Mouse (Mus musculus): ENCODE results near the gene Adamts20.
A peak's percentile ranks its signal among the peaks of the same experiment; 100 is the strongest.

Adamts20 gene

DNA sequence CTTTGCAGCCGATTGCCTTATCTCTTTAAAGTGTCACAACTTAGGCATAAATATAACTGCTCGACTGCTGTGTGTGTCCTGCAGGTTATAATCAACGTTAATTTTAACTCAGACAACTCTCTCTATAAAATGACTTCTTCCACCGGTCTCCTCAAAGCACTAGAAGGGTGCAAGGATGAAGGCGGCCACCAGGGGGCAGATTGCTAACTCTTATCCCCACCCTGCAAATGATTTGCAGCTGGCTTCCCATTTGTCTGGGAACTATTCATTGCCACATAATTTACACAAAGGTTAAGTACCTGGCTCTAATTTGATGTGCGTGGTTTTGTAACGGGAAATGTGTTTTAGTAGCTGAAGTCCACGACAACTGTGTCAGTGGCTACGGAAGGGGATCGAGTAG lies 122.9 kb downstream of the Adamts20 start:
- DNase-seq (ENCODE audit: low spot score), result peak; percentile 55

DNA sequence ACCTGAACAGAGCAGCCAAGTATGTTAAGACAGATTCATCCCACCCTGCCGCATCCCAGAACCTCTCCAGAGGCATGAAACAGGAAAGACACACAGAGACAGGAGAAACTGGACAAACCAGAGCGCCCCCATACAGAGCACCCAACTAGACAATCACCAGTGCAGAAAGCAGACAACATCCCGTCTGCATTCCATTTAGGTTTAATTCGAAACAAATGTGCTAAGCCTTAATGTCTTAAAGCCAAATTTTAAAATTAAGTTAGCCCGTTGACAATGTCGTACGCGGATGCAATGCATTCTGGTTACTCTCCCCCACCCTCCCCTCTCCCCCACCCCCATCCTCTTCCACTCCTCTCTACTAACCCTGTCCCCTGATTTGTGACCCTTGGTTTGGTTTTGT lies 126.2 kb downstream of the Adamts20 start:
- DNase-seq (ENCODE audit: low spot score), result no peak

DNA sequence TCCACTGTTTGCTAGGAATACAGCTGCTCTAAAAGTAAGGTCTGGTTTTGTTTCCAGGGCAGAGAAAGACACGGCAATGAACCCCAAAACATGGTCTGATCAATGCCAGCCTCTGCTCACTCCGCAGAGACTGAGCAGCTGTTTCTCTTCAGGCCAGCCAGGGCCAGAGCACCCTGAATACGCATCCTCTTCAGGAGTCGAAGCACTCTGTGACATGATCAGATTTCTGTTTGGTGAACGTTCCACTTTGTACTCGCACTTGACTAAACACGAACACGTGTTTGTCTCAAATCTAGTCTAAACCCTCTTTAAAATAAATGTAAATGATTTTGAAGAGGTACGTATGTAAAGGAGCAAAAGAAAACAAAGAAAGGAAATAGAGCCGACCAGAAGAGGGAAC lies 130.6 kb downstream of the Adamts20 start:
- DNase-seq (ENCODE audit: low spot score), result no peak

DNA sequence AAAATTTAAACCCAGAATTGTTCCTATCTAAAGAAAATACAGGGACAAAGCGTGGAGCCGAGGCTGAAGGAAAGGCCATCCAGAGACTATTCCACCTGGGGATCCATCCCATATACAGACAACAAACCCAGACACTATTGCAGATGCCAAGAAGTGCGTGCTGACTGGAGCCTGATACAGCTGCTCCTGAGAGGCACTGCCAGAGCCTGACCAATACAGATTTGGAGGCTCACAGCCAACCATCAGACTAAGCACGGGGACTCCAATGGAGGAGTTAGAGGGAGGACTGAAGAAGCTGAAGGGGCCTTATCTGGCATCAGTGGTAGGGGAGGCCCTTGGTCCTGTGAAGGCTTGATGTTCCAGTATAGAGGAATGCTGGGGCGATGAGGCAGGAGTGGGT lies 138.6 kb downstream of the Adamts20 start:
- no peak for DNase-seq (ENCODE audit: low spot score)

DNA sequence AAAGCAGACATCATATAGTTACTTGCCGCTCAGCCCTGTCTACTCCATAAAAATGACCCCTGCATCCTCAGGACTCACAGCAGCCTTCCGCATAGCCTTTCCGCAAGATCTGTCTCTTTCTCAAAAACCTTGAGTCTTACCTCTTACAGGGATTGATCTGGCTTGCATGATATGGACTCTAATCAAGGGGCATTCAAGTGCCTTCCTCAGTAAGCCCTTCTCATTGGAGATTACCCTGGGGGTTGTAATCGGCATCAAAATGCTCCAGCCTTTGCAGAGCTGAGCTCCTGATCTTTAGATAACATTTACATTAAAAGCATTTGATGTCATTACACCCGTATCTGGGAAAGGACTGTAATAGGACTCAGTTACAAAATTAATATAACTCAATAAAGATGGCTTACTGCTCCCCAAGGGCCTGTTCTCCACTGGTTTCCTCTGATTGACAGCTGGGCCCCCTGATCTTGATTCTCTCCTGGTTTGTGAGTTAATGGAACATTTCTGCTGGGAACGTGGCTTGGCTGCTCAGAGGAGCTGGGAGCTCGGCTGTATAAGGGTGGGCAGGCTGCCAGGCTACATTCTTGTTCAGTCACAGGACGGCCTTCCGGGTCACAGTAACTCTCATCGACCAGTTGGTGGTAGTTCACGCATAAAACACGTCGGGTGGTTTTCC lies 139.6 kb downstream of the Adamts20 start:
- DNase-seq (ENCODE audit: low spot score), result peak; percentile 5

DNA sequence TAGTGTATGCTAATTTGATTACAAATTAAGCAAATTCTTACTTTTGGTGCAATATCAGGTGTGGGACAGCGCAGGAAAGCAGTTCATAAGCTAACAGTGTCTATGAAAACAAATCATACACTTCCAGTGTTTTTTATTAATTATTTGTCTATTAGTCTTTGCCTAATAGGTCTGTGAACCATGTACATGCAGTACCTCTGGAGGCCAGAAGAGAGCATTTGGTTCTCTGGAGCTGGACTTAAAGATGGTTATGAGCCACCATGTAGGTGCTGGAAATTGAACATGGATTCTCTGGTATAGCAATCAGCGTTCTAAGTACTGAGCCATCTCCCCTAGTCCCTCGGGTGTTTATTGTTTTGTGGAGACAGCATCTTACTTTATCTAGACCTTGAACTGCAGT lies 149.0 kb downstream of the Adamts20 start:
- no peak for DNase-seq (ENCODE audit: low spot score)

GRCm38 (mm10) chr15:94309689-94310088 lies 155.5 kb downstream of the Adamts20 start:
- no peak for DNase-seq (ENCODE audit: low spot score)

- no peak for DNase-seq (ENCODE audit: low spot score)
These were observed 157.3 kb downstream of the Adamts20 start for GRCm38 (mm10) chr15:94307888-94308287.

DNA sequence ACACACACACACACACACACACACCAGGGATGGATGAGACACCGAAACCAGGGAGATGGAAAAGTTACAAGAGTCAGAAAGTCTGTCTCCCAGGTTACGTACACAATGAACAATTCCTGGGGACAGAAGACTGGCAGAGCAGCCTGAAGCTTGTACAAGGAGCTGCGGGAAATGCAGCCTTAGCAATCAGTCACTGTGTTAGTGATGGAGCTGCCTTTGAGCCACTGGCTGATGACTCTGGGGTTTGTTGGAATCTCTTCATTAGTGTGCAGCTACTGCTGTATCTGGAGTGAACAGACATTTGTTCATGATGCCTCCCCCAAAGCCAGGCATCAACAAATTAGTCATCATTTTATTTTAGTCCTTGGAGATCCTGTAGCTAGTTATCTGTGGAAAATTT lies 162.1 kb downstream of the Adamts20 start:
- no peak for DNase-seq (ENCODE audit: low spot score)

DNA sequence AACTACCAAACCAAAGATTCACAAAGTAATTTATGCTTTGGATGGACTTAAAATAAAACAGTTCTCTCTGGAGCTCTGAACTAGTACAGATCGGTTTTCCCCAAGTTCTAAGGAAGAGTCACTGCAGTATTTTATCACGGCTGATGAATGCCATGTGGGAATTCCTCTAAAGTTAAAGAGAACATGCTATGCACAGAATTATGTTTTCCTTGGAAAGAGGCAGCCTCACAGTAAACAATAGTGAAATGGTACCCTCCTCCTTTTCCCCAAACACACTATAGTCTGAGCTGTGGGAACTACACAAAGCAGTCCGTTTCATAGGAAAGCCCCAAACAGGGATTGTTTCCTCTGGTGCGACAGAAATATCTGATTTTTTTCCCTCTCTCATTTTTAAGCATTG lies 171.1 kb downstream of the Adamts20 start:
- DNase-seq (ENCODE audit: low spot score), result no peak

DNA sequence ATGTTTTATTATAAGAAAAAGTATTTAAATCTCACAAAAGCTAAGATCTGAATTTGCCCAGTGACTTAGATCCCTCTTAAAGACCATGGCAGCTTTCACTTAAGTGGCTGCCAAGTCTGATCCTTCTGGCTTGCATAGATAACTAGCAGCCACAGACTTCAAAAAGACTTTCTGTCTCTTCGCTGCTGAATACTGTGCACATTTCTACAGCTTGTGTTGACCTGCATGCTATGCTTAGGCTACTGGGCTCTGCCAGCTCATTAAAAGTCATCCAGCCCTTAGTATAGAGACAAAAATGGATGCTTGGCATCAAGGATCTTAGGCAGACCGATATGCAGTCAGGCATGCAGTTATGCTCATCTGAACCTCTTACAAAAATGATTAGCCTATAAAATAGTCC lies 177.2 kb downstream of the Adamts20 start:
- no peak for DNase-seq (ENCODE audit: low spot score)

DNA sequence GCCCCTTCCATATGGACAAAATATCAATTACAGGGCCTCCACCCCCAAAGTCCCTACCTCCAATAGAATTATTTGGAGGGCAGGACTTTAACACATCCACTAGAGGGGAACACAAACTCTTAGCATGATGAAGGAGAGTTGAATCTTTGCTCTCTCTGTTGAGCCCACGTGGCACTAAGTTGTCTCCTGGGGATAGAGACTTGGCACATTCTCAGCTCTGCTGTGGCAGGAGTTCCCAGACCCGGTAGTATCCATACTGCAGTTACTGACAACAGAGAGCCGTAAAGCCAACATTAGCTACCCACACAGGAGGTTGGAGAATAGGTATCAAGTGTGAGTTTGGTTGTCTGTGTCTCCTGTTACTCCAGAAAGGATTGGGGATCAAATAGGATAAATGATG lies 177.7 kb downstream of the Adamts20 start:
- no peak for DNase-seq (ENCODE audit: low spot score)

GRCm38 (mm10) chr15:94276418-94276817 lies 188.8 kb downstream of the Adamts20 start:
- DNase-seq (ENCODE audit: low spot score), result no peak

DNA sequence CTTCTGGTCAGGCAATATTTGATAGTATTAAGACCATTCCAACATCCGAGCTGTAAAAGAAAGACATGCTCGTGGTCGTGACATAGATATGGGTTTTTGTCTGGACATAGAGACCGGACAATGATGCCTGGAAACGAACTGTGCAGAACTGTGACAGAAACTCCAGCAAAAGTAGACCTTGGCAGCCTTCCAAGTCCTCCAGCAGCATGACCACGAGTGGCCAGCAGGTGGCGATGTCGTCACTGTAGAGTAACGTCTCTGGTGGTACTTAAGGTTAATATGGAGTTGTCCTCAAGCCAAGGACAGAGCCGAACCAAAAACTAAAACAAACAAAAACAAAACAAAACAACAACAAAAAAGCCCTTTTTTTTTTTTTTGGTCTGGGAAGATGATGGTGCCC lies 199.6 kb downstream of the Adamts20 start:
- DNase-seq (ENCODE audit: low spot score), result peak; percentile 76

GRCm38 (mm10) chr15:94264497-94264879 lies 200.7 kb downstream of the Adamts20 start:
- no peak for DNase-seq (ENCODE audit: low spot score)

GRCm38 (mm10) chr15:94263866-94264496 lies 201.2 kb downstream of the Adamts20 start:
- peak; percentile 28 for DNase-seq (ENCODE audit: low spot score)

DNA sequence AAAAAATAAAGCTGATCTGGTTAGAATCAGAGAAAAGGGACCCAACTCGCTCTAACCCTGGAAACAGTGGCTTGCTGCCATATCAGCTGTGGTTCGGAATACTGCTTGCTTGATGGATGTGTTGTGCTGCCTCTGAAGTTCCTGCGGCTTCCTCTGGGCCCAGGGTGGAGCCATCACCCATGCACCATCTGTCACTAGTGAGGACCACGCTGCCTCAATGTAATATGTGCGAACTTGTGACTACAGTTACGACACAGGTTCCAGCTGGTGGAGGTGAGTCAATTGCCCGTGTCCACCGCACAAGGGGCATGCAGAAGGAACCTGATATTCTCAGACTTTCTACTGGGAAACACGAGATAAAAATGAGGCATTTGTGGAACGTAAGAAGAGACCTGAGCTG lies 202.0 kb downstream of the Adamts20 start:
- DNase-seq (ENCODE audit: low spot score), result no peak

DNA sequence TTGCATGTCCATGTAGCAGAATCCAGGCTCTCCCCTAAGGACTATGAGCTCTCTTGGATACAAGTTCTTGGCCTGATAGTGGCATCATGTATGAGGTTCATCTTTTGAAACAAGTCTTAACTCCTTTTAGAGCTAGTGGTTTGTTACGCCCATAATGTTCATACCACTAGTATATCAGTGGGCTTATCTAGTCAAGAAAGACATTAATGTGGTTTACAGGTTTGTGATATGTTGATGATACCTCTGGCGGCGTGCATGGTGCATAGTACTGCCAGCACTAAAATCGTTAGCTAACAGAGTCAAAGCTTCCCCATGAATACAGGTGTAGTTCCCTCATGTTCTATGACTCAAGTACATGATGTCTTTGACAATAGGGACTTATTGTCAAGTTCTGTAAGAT lies 205.7 kb downstream of the Adamts20 start:
- no peak for DNase-seq (ENCODE audit: low spot score)

DNA sequence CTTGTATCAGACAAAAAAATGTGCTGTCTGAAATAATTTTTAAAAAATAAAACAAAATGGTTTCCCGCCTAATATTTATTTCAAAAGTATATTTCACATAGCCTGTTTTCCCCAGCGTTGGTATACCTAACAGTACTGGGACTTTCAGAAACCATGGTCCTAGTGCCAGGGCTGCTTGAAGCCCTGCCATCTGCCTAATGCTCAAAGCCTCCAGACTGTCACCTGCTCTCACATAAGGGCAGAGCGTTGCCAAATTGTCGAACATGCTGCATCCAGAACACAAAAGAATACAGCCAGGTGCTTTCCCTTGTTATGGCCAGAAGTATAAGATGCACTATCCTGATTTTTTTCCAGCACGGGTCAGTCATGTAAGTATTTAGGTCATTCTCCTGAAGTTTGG lies 209.7 kb downstream of the Adamts20 start:
- DNase-seq (ENCODE audit: low spot score), result no peak

GRCm38 (mm10) chr15:94254861-94255516 lies 210.2 kb downstream of the Adamts20 start:
- peak; percentile 18 for DNase-seq (ENCODE audit: low spot score)

- DNase-seq (ENCODE audit: low spot score), result no peak
These were observed 210.9 kb downstream of the Adamts20 start for GRCm38 (mm10) chr15:94254091-94254860.

GRCm38 (mm10) chr15:94252962-94253712 lies 212.1 kb downstream of the Adamts20 start:
- DNase-seq (ENCODE audit: low spot score), result no peak

All from lung, postnatal 25 days (tissue).